Mouse (Mus musculus) midbrain, embryonic 10.5 days (tissue): Measurements from ENCODE around the gene Cotl1. TPM values are rescaled to one million over a fixed set of nuclear protein-coding genes. Genes with fewer than 3 reads are reported as not detected.
A peak's percentile ranks its signal among the peaks of the same experiment; 100 is the strongest.

Experiments used
- DNase-seq: peaks from one replicate; pipeline ENCODE4 v3.0.0-alpha.2; 2017; ENCODE audit warnings: low spot score
- H3K27ac ChIP-seq: fragments of 300-500 bp; sonication (generic); replicated peaks from 2 replicates; pipeline ENCODE4 v1.5.1; 2016; ENCODE audit warnings: mild to moderate bottlenecking
- H3K27me3 ChIP-seq: fragments of 300-500 bp; sonication (generic); 2 replicates; pipeline ENCODE4 v1.6.1; 2016; ENCODE audit warnings: low read depth, mild to moderate bottlenecking; ENCODE audit not compliant: poor library complexity, severe bottlenecking
- H3K36me3 ChIP-seq: fragments of 300-500 bp; sonication (generic); 2 replicates; pipeline ENCODE4 v1.6.1; 2016; ENCODE audit warnings: mild to moderate bottlenecking, moderate library complexity
- H3K4me1 ChIP-seq: fragments of 300-500 bp; sonication (generic); 2 replicates; pipeline ENCODE4 v1.6.1; 2016
- H3K4me3 ChIP-seq: fragments of 300-500 bp; sonication (generic); 2 replicates; pipeline ENCODE4 v1.5.1; 2016; ENCODE audit warnings: mild to moderate bottlenecking, moderate library complexity
- H3K9me3 ChIP-seq: fragments of 300-500 bp; sonication (generic); replicated peaks from 2 replicates; pipeline ENCODE4 v1.6.1; 2016; ENCODE audit warnings: mild to moderate bottlenecking
- WGBS: fragments of 180-500 bp; shearing (Covaris S2); methylation state at CpG from one replicate; pipeline ENCODE4 v1.1.7; 2016; 5-methylcytosine and 5-hydroxymethylcytosine counted together
- polyA plus RNA-seq: library from polyadenylated mRNA; unstranded; fragments of >200 nt; fragmentation: Nextera tagmentation; extraction: Ambion mirVana; gene quantifications from 2 replicates; pipeline ENCODE4 v1.2.1, GENCODE M21; 2016

Cotl1 gene
- polyA plus RNA-seq, 1 experiment from 2014 or later = 197 TPM

DNA sequence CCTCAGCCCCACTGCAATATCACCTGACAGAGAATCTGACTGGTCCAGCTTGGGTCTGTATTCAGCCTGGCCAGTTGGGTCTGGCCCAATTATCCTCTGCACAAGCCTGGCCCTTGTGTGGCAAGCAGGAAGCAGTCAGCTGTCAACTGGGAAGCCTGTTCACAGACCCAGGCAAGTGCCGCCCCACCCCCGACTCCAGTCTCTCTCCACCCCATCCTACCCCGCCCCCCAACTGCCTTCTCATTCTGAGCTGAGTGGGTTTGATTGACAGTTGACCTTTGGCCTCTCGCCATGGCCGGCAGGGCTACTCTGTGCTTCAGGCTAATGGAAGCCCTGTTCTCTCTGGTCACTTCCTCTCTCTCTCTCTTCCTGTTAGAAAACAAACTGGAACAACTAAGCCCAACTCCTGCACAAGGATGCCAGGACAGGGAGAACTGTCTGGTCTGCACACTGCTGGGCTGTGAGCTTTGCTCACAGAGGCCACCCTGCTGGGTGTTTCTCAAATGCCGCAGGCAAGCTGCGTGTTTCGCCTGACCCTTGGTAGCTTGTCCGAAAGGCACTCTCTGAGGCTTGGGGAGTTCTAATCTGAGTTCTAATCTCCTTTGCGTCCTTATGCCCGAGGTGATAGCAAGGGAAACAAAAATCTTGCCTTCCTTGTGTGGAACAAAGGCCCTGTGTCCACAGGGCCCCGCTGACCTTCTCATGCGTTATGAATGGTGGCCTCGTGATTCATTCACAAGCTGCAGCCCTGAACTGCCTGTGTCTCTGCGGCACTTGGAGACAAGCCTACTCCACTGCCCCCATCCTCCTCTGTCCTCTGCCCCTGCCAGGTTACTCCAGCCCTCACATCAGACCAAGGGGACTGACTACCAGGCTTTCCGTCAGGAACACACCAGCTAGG is 48.3 kb downstream of the Cotl1 start:
- peaks cover 89% of the 10 kb centered on the region for H3K4me1 ChIP-seq
- peak overlapping the region; percentile 3; the same call in 1 of the 2 replicates for H3K4me3 ChIP-seq
- peak overlapping the region; percentile 89 for H3K27ac ChIP-seq
- H3K27me3 ChIP-seq = 0 out of 2 replicates have a peak, but pooled peaks cover 9% of the 10 kb centered on the region
- DNase-seq = peak; percentile 93
- no peaks in the 10 kb centered on the region for H3K9me3 ChIP-seq
- no peaks in the 10 kb centered on the region for H3K36me3 ChIP-seq
- 5% methylated on average over 16 of the region's 16 CpGs for WGBS

DNA sequence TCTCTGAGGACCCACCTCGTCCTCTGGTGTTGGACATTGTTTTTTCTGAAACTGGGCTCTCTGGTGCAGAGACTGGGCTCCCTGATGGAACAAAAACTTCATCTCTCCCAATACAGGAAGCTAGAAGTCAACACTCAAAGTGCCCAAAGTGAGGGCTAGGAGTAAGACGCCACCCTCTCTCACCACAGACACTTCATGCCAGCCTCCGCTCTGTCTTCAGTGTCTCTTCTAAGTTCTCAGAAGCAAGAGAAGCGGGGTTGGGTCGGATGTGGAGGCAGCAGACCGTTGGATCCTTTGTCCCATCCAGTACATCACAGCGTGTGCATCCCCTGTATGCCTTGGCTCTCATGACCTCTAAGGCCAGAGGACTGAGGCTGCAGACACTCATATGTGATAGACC is 50.8 kb downstream of the Cotl1 start:
- Histone ChIP-seq H3K27ac (peak overlapping the region; percentile 65), H3K9me3 (no peaks in the 10 kb centered on the region), H3K4me3 (no peak overlapping the region), H3K27me3 (0 out of 2 replicates have a peak, but pooled peaks cover 9% of the 10 kb centered on the region), H3K36me3 (no peaks in the 10 kb centered on the region), H3K4me1 (peaks cover 99% of the 10 kb centered on the region)
- WGBS = 74% methylated on average over 7 of the region's 7 CpGs
- no peak for DNase-seq

DNA sequence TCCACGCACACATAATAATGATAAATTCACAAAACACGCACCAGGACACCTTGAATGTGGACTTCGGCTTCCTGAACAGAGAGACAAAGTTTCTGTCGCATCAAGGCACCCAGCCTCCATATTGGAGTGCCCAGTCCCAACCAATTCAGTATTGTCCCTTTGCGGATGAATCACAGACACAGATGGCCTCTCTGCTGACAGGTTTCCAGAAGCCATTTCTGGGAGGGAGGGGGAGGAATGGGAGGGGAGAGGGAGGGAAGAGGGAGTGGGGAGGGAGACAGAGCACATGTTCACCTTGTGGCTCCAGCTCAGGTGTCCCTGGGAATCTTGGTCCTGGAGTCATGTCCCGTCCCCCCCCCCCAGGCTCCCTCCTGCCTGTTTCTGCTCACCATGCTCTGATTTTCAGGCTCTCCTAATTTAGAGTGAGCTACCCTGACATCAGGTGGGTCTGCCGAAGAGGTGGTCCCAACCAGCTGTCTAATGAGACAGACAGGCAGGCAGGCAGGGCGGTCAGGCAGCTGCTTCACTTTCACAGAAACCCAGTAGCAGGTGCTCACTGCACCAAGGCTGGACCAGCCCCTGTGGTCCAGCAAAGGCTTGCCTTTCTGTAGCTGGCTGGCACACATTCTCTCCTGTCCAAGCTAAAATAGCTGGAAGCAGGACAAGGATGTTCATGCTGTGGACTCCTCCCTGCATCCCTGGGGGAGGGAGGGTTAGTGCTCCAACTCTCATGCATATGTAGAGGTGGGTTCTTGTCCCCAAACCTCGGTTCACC is 51.5 kb downstream of the Cotl1 start:
- peaks cover 9% of the 10 kb centered on the region; the same call in 1 of the 2 replicates for H3K27me3 ChIP-seq
- no peak overlapping the region for H3K4me3 ChIP-seq
- peak overlapping the region; percentile 65 for H3K27ac ChIP-seq
- no peak for DNase-seq
- H3K36me3 ChIP-seq = no peaks in the 10 kb centered on the region
- peaks cover 99% of the 10 kb centered on the region for H3K4me1 ChIP-seq
- 76% methylated on average over 9 of the region's 9 CpGs for WGBS
- H3K9me3 ChIP-seq = no peaks in the 10 kb centered on the region

DNA sequence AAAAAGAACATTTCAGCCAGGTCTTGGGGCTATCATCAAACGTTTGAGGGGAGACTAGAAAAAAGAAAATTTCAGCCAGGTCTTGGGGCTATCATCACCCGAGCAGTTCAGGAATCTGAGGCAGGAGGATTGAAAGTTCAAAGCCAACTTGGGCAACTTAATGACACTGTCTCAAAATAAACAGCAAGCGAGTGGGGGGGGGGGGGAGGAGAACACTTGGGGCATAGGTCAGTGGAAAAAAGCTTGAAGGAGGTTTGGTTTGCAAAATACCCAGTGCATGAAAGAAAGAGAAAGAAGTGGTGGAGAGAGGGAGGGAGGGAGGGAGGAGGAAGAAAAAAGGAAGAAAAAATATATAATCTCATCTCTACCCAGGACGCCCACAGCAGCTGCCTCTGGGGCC is 53.0 kb downstream of the Cotl1 start:
- 0 out of 2 replicates have a peak overlapping the region, but pooled peaks have one; percentile 73 for H3K27ac ChIP-seq
- H3K4me1 ChIP-seq = peaks cover 92% of the 10 kb centered on the region
- H3K36me3 ChIP-seq = no peaks in the 10 kb centered on the region
- H3K27me3 ChIP-seq = peaks cover 9% of the 10 kb centered on the region; the same call in 1 of the 2 replicates
- DNase-seq = no peak
- no peaks in the 10 kb centered on the region for H3K9me3 ChIP-seq
- WGBS = 61% methylated on average over 4 of the region's 4 CpGs
- no peak overlapping the region for H3K4me3 ChIP-seq

DNA sequence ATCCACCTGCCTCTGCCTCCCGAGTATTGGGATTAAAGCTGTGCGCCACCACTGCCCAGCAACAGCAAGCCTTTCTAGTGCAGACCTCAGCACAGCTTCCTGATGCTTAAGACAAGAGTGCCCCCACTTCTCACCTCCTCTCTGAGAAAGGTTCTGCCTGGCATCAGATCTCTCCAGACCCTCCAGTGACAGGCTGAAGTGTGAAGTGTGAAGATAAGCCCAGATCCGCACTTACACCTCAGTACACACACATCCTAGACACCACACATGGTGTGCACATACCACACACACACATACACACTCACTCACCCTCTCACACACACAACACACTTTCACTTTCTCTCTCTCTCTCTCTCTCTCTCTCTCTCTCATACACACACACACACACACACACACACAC is 53.5 kb downstream of the Cotl1 start:
- no peak for DNase-seq
- peaks cover 9% of the 10 kb centered on the region; the same call in 1 of the 2 replicates for H3K27me3 ChIP-seq
- H3K36me3 ChIP-seq = no peaks in the 10 kb centered on the region
- H3K4me1 ChIP-seq = peaks cover 87% of the 10 kb centered on the region
- no peak overlapping the region for H3K4me3 ChIP-seq
- peak overlapping the region; percentile 73; the same call in 1 of the 2 replicates for H3K27ac ChIP-seq
- no peaks in the 10 kb centered on the region for H3K9me3 ChIP-seq
- WGBS = 90% methylated on average over 3 of the region's 3 CpGs

- Histone ChIP-seq H3K9me3 (no peaks in the 10 kb centered on the region), H3K36me3 (no peaks in the 10 kb centered on the region), H3K27me3 (peaks cover 9% of the 10 kb centered on the region; the same call in 1 of the 2 replicates), H3K4me3 (no peak overlapping the region), H3K27ac (peak overlapping the region; percentile 73), H3K4me1 (peaks cover 80% of the 10 kb centered on the region)
- 57% methylated on average over 18 of the region's 18 CpGs for WGBS
- no peak for DNase-seq
Measured at GRCm38 (mm10) chr8:119785764-119786405, 54.5 kb downstream of the Cotl1 start.

- H3K9me3 ChIP-seq = no peaks in the 10 kb centered on the region
- peaks cover 71% of the 10 kb centered on the region for H3K4me1 ChIP-seq
- H3K4me3 ChIP-seq = no peak overlapping the region
- no peak for DNase-seq
- H3K27me3 ChIP-seq = peaks cover 8% of the 10 kb centered on the region; the same call in 1 of the 2 replicates
- peak overlapping the region; percentile 68 for H3K27ac ChIP-seq
- WGBS = 67% methylated on average over 7 of the region's 7 CpGs
- no peaks in the 10 kb centered on the region for H3K36me3 ChIP-seq
Measured at GRCm38 (mm10) chr8:119784676-119785075, 55.7 kb downstream of the Cotl1 start.

- peaks cover 2% of the 10 kb centered on the region; the same call in 1 of the 2 replicates for H3K27me3 ChIP-seq
- no peak overlapping the region for H3K4me3 ChIP-seq
- no peaks in the 10 kb centered on the region for H3K9me3 ChIP-seq
- DNase-seq = no peak
- no peaks in the 10 kb centered on the region for H3K36me3 ChIP-seq
- peaks cover 65% of the 10 kb centered on the region for H3K4me1 ChIP-seq
- peak overlapping the region; percentile 68 for H3K27ac ChIP-seq
- 53% methylated on average over 9 of the region's 9 CpGs for WGBS
Measured at GRCm38 (mm10) chr8:119784141-119784574, 56.2 kb downstream of the Cotl1 start.

- WGBS = 69% methylated on average over 6 of the region's 6 CpGs
- DNase-seq = no peak
- Histone ChIP-seq H3K9me3 (no peaks in the 10 kb centered on the region), H3K4me3 (no peak overlapping the region), H3K36me3 (no peaks in the 10 kb centered on the region), H3K27me3 (no peaks in the 10 kb centered on the region; the same call in 1 of the 2 replicates), H3K27ac (peak overlapping the region; percentile 68), H3K4me1 (peaks cover 65% of the 10 kb centered on the region)
Measured at GRCm38 (mm10) chr8:119783579-119783978, 56.8 kb downstream of the Cotl1 start.

GRCm38 (mm10) chr8:119782715-119783114 is 57.6 kb downstream of the Cotl1 start:
- Histone ChIP-seq H3K4me1 (peaks cover 64% of the 10 kb centered on the region), H3K27ac (no peak overlapping the region), H3K27me3 (no peaks in the 10 kb centered on the region; the same call in 1 of the 2 replicates), H3K9me3 (no peaks in the 10 kb centered on the region), H3K36me3 (no peaks in the 10 kb centered on the region), H3K4me3 (no peak overlapping the region)
- 8% methylated on average over 5 of the region's 5 CpGs for WGBS
- DNase-seq = peak; percentile 75

DNA sequence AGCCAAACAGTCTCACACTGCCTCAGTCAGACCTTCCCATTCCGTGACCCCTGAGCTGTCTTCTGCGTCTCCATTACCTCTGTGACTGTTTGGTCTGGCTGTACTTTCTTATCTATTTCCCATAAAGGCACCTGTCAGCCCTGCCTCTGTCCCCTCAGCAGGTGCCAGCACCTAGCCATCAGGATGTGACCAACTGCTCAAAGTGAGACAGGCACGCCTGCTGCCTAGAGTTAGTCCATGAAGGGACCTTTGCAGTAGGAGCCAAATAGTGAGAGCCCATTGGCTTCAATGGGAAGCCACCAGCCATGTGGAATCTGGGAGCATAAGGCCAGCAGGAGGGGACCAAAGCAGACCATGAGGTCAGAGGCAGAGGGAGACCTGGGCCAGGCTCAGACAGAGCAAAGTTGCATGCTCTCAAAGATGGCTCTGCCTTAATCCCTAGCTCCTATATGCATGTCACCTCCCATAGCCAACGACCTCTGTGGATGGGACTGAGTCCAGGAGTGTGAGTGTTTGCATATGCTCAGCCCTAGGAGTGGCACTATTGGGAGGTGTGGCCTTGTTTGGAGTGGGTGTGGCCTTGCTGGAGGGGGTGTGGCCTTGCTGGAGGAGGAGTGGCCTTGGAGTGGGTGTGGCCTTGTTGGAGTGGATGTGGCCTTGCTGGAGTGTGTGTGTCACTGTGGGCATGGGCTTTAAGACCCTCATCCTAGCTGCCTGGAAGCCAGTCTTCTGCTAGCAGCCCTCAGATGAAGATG is 59.1 kb downstream of the Cotl1 start:
- 72% methylated on average over 4 of the region's 4 CpGs for WGBS
- no peak for DNase-seq
- H3K4me1 ChIP-seq = peaks cover 63% of the 10 kb centered on the region
- no peaks in the 10 kb centered on the region; the same call in 1 of the 2 replicates for H3K27me3 ChIP-seq
- H3K4me3 ChIP-seq = no peak overlapping the region
- no peaks in the 10 kb centered on the region for H3K36me3 ChIP-seq
- H3K9me3 ChIP-seq = no peaks in the 10 kb centered on the region
- H3K27ac ChIP-seq = no peak overlapping the region
